Mouse (Mus musculus) ES-Bruce4 (cell line): Measurements from ENCODE around the gene Osbpl9. TPM values are rescaled to one million over a fixed set of nuclear protein-coding genes. Genes with fewer than 3 reads are reported as not detected.
A peak's percentile ranks its signal among the peaks of the same experiment; 100 is the strongest.

Experiments used
- H3K27ac ChIP-seq: 2 replicates; pipeline ENCODE4 v1.5.1; 2012; ENCODE audit warnings: low read length, inconsistent platforms; ENCODE audit not compliant: insufficient read depth
- H3K27me3 ChIP-seq: 2 replicates; pipeline ENCODE4 v1.6.1; 2012; ENCODE audit warnings: mild to moderate bottlenecking, low read length, inconsistent platforms; ENCODE audit not compliant: control insufficient read depth, poor library complexity, insufficient read depth, severe bottlenecking
- H3K36me3 ChIP-seq: 2 replicates; pipeline ENCODE4 v1.6.1; 2012; ENCODE audit warnings: inconsistent platforms, mild to moderate bottlenecking, low read length, moderate library complexity; ENCODE audit not compliant: control insufficient read depth, poor library complexity, insufficient read depth, severe bottlenecking
- H3K4me1 ChIP-seq: one replicate; pipeline ENCODE4 v1.8.1; 2011; ENCODE audit warnings: low read length; ENCODE audit not compliant: control insufficient read depth, insufficient read depth
- H3K4me3 ChIP-seq: 2 replicates; pipeline ENCODE4 v1.5.1; 2011; ENCODE audit warnings: low read depth, mild to moderate bottlenecking, low read length
- H3K9ac ChIP-seq: 2 replicates; pipeline ENCODE4 v1.6.1; 2012; ENCODE audit warnings: low read depth, mild to moderate bottlenecking, inconsistent platforms; ENCODE audit not compliant: poor library complexity, severe bottlenecking
- H3K9me3 ChIP-seq: replicated peaks from 2 replicates; pipeline ENCODE4 v1.6.1; 2012; ENCODE audit warnings: mild to moderate bottlenecking, low read length, inconsistent platforms; ENCODE audit not compliant: control insufficient read depth, poor library complexity, insufficient read depth, severe bottlenecking
- CTCF ChIP-seq: IDR thresholded peaks from one replicate; pipeline ENCODE4 v1.8.1; 2011; ENCODE audit warnings: low read depth, low read length
- EP300 ChIP-seq: IDR thresholded peaks from 2 replicates; pipeline ENCODE4 v1.6.1; 2011; ENCODE audit warnings: low read depth, low read length; ENCODE audit not compliant: insufficient read depth
- POLR2A ChIP-seq: IDR thresholded peaks from one replicate; pipeline ENCODE4 v1.8.1; 2011; ENCODE audit warnings: low read length; ENCODE audit not compliant: insufficient read depth
- polyA plus RNA-seq: library from polyadenylated mRNA; stranded (reverse); fragments of >200 nt; gene quantifications from 2 replicates; pipeline ENCODE4 v1.2.4, GENCODE M21; 2011; ENCODE audit warnings: low read depth; ENCODE audit not compliant: missing spikeins, insufficient read depth, insufficient read length

The Osbpl9 gene
- polyA plus RNA-seq, 1 experiment, result 83.3 TPM

DNA sequence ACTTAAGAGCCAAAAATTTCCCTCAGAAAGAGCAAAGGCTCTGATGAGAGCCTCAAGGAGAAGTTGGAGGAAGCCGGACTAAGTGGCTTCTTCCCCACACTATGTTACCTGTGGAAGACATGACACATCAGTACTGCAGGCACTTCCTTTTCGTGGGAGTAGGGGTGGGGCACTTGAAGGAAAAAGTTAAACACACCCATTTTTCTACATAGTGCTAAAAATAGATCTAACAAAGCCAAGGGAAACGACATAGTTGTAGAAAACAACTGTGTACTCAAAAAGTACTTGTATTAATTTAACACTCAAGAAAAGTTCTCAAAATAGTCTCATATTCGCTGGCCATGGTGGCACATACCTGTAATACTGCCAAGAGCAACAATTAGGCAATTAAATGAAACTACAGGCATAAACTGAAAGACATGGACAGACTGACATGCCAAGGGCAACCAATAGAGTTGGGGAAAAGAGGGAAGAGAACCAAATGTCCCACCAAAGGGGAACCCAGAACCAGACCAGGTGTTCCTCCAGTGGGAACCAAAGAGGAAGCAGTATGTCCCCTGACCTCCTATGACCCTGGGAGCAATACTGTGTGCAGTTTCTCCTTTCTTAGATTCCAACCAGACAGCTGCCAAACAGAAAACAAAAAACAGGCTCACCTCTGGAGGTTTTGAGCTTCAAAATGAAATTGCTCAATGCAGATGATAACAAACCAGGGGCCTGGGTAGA is 79.1 kb downstream of the Osbpl9 start:
- Histone ChIP-seq H3K9me3 (no peaks in the 10 kb centered on the region), H3K4me3 (no peak overlapping the region), H3K4me1 (peaks cover 2% of the 10 kb centered on the region), H3K9ac (no peak overlapping the region), H3K27ac (no peak overlapping the region), H3K36me3 (no peaks in the 10 kb centered on the region), H3K27me3 (no peaks in the 10 kb centered on the region)
- TF ChIP-seq POLR2A, result no peak
- TF ChIP-seq CTCF, result no peak
- TF ChIP-seq EP300, result no peak

DNA sequence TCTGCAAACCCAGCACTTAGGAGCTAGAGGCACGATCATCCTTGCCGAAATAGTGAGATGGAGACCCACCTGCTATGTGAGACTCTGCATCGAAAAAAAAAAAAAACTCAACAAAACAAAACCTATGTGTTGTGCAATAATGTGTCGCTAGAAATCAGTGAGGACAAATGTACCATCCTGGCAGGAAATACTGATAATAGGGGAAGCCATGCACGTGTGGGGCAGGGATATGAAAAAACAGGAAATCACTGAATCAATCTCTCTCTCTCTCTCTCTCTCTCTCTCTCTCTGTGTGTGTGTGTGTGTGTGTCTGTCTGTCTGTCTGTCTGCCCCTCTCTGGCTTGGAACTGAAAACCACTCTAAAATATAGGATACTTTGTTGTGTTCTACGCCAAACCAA is 81.3 kb downstream of the Osbpl9 start:
- TF ChIP-seq CTCF (no peak), EP300 (no peak), POLR2A (no peak)
- H3K27me3 ChIP-seq, result no peaks in the 10 kb centered on the region
- no peaks in the 10 kb centered on the region for H3K4me1 ChIP-seq
- H3K9ac ChIP-seq, result no peak overlapping the region
- H3K9me3 ChIP-seq, result no peaks in the 10 kb centered on the region
- H3K4me3 ChIP-seq, result no peak overlapping the region
- no peak overlapping the region for H3K27ac ChIP-seq
- no peaks in the 10 kb centered on the region for H3K36me3 ChIP-seq

DNA sequence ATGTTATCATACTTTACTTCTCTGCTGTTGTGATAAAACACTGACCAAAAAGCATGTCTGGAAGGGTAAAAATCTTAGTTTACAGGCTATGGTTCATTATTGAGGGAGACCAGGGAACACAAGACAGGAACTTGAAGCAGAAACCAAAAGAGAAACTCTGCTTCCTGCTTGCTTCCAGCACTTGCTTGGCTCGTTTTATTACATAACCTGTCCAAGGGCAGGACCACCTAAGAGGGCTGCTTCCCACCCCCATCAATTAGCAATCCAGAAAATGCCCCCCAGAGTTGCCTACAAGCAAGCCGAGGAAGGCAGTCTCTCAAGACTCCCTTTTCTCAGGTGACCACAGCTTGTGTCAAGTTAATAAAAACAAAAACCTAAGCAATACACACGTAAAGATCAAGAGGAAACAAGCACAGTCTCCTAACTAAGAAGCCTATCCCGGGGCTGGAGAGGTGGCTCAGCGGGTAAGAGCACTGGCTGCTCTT is 82.4 kb downstream of the Osbpl9 start:
- no peak for TF ChIP-seq CTCF

DNA sequence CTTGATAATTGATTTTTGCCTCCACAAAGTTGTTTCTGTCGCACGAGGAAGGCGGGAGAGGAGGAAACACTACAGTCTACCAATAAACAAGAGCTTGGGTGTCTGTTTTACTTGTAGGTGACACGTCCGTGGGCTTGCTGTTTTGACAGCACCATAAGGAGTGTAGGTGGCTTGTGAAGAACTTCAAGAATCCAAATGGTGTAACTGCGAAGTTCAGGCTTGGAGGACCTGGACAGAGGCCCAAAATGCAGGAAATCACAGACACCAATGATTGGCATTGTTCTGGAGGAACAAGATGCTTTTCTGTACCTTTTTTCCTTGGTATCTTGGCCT is 83.8 kb downstream of the Osbpl9 start:
- no peaks in the 10 kb centered on the region for H3K9me3 ChIP-seq
- no peaks in the 10 kb centered on the region for H3K4me1 ChIP-seq
- H3K36me3 ChIP-seq, result no peaks in the 10 kb centered on the region
- H3K27ac ChIP-seq, result peak overlapping the region; percentile 34; the same call in 1 of the 2 replicates
- H3K9ac ChIP-seq, result peak overlapping the region; percentile 91
- no peaks in the 10 kb centered on the region for H3K27me3 ChIP-seq
- no peak for TF ChIP-seq CTCF
- TF ChIP-seq POLR2A, result no peak
- no peak for TF ChIP-seq EP300
- peak overlapping the region; percentile 94 for H3K4me3 ChIP-seq

More for the DNA sequence above, 82.4 kb downstream of the Osbpl9 start:
- no peaks in the 10 kb centered on the region for H3K4me1 ChIP-seq
- H3K27ac ChIP-seq, result no peak overlapping the region
- H3K4me3 ChIP-seq, result no peak overlapping the region
- H3K36me3 ChIP-seq, result no peaks in the 10 kb centered on the region
- no peaks in the 10 kb centered on the region for H3K9me3 ChIP-seq
- no peak overlapping the region for H3K9ac ChIP-seq
- H3K27me3 ChIP-seq, result no peaks in the 10 kb centered on the region

DNA sequence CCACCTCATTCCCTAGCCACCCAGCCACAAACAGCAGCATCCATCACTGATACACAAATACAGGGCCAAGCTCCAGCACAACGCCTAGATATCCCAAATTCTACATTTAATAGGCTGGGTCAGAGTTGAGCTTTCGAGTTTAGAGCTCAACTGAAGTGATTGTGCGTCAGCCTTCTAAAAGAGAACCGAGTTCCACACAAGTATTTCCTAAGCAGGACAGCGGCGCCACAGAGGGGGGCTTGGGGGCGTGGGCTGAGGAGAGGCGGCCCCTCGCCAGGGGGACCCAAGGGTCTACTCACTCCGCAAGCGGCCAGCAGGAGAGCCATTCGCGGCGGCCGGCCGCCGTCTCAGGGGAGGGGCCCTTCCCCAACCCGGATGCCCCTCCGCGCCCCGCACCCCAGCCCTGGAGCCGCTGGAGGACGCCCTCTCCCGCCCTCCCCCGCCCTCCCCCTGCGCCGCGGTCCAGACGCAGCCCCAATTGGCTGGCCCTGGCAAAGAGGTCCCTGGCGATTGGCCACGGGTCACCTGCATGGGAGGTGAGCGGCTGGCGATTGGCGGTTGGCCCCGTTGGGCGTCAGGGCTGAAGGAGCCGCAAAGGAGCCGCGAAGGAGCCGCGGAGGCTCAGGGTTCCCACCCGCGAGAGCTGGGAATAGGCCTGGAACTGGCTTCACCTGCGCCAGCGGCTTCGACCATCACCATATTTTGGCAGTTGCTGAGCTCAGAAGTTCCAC is 84.3 kb downstream of the Osbpl9 start:
- H3K36me3 ChIP-seq, result no peaks in the 10 kb centered on the region
- TF ChIP-seq CTCF, result no peak
- TF ChIP-seq EP300, result no peak
- peak; percentile 58 for TF ChIP-seq POLR2A
- H3K27me3 ChIP-seq, result no peaks in the 10 kb centered on the region
- peak overlapping the region; percentile 91 for H3K9ac ChIP-seq
- H3K4me1 ChIP-seq, result no peaks in the 10 kb centered on the region
- H3K27ac ChIP-seq, result peak overlapping the region; percentile 34; the same call in 1 of the 2 replicates
- no peaks in the 10 kb centered on the region for H3K9me3 ChIP-seq
- H3K4me3 ChIP-seq, result peak overlapping the region; percentile 94

DNA sequence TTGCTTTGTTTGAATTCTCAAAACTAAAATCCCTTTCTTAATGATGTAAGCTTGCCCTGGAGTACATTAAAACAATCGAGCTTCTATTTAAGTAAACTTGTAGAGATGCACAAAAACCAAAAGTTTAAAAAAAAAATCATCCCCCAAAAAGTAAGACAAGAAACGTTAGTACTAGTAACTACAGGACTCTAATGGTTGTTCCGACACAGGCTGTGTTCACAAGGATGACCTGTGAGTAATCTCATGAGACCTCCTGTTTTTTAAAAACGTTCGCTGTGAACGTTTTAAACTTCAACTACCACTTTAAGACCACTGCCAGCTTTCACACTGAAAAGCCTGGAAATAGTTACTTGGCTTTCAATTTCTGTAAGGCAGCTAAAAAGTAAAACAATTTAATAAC is 85.1 kb downstream of the Osbpl9 start:
- peak overlapping the region; percentile 87 for H3K9ac ChIP-seq
- no peaks in the 10 kb centered on the region for H3K27me3 ChIP-seq
- H3K36me3 ChIP-seq, result no peaks in the 10 kb centered on the region
- no peaks in the 10 kb centered on the region for H3K9me3 ChIP-seq
- no peak overlapping the region for H3K4me3 ChIP-seq
- no peaks in the 10 kb centered on the region for H3K4me1 ChIP-seq
- no peak overlapping the region for H3K27ac ChIP-seq
- TF ChIP-seq EP300 (no peak), CTCF (no peak), POLR2A (no peak)
